Mouse (Mus musculus) ES-Bruce4 (cell line): ENCODE results near the gene Serpina9. TPM values are rescaled to one million over a fixed set of nuclear protein-coding genes. Genes with fewer than 3 reads are reported as not detected.

Source experiments
- H3K27ac ChIP-seq: 2 replicates; pipeline ENCODE4 v1.5.1; 2012; ENCODE audit warnings: low read length, inconsistent platforms; ENCODE audit not compliant: insufficient read depth
- H3K27me3 ChIP-seq: 2 replicates; pipeline ENCODE4 v1.6.1; 2012; ENCODE audit warnings: mild to moderate bottlenecking, low read length, inconsistent platforms; ENCODE audit not compliant: control insufficient read depth, poor library complexity, insufficient read depth, severe bottlenecking
- H3K36me3 ChIP-seq: 2 replicates; pipeline ENCODE4 v1.6.1; 2012; ENCODE audit warnings: inconsistent platforms, mild to moderate bottlenecking, low read length, moderate library complexity; ENCODE audit not compliant: control insufficient read depth, poor library complexity, insufficient read depth, severe bottlenecking
- H3K4me1 ChIP-seq: one replicate; pipeline ENCODE4 v1.8.1; 2011; ENCODE audit warnings: low read length; ENCODE audit not compliant: control insufficient read depth, insufficient read depth
- H3K4me3 ChIP-seq: 2 replicates; pipeline ENCODE4 v1.5.1; 2011; ENCODE audit warnings: low read depth, mild to moderate bottlenecking, low read length
- H3K9ac ChIP-seq: 2 replicates; pipeline ENCODE4 v1.6.1; 2012; ENCODE audit warnings: low read depth, mild to moderate bottlenecking, inconsistent platforms; ENCODE audit not compliant: poor library complexity, severe bottlenecking
- H3K9me3 ChIP-seq: replicated peaks from 2 replicates; pipeline ENCODE4 v1.6.1; 2012; ENCODE audit warnings: mild to moderate bottlenecking, low read length, inconsistent platforms; ENCODE audit not compliant: control insufficient read depth, poor library complexity, insufficient read depth, severe bottlenecking
- CTCF ChIP-seq: IDR thresholded peaks from one replicate; pipeline ENCODE4 v1.8.1; 2011; ENCODE audit warnings: low read depth, low read length
- EP300 ChIP-seq: IDR thresholded peaks from 2 replicates; pipeline ENCODE4 v1.6.1; 2011; ENCODE audit warnings: low read depth, low read length; ENCODE audit not compliant: insufficient read depth
- POLR2A ChIP-seq: IDR thresholded peaks from one replicate; pipeline ENCODE4 v1.8.1; 2011; ENCODE audit warnings: low read length; ENCODE audit not compliant: insufficient read depth
- polyA plus RNA-seq: library from polyadenylated mRNA; stranded (reverse); fragments of >200 nt; gene quantifications from 2 replicates; pipeline ENCODE4 v1.2.4, GENCODE M21; 2011; ENCODE audit warnings: low read depth; ENCODE audit not compliant: missing spikeins, insufficient read depth, insufficient read length

The Serpina9 gene
- polyA plus RNA-seq, 1 experiment = not detected

- no peak overlapping the region for H3K27ac ChIP-seq
These were observed 35.7 kb downstream of the Serpina9 start for GRCm38 (mm10) chr12:103977846-103978245.

GRCm38 (mm10) chr12:103977060-103977459 is 36.5 kb downstream of the Serpina9 start:
- H3K4me1 ChIP-seq = no peaks in the 10 kb centered on the region
- no peaks in the 10 kb centered on the region for H3K27me3 ChIP-seq
- H3K4me3 ChIP-seq = no peak overlapping the region
- H3K9ac ChIP-seq = no peak overlapping the region
- no peaks in the 10 kb centered on the region for H3K36me3 ChIP-seq
- H3K9me3 ChIP-seq = no peaks in the 10 kb centered on the region; the same call in 1 of the 2 replicates
- H3K27ac ChIP-seq = no peak overlapping the region
- no peak for TF ChIP-seq CTCF

More at GRCm38 (mm10) chr12:103977846-103978245, 35.7 kb downstream of the Serpina9 start:
- peak; percentile 85 for TF ChIP-seq CTCF
- TF ChIP-seq EP300 = no peak
- no peak for TF ChIP-seq POLR2A
- Histone ChIP-seq H3K4me1 (no peaks in the 10 kb centered on the region), H3K36me3 (no peaks in the 10 kb centered on the region), H3K4me3 (no peak overlapping the region), H3K9me3 (no peaks in the 10 kb centered on the region; the same call in 1 of the 2 replicates), H3K9ac (no peak overlapping the region), H3K27me3 (no peaks in the 10 kb centered on the region)

DNA sequence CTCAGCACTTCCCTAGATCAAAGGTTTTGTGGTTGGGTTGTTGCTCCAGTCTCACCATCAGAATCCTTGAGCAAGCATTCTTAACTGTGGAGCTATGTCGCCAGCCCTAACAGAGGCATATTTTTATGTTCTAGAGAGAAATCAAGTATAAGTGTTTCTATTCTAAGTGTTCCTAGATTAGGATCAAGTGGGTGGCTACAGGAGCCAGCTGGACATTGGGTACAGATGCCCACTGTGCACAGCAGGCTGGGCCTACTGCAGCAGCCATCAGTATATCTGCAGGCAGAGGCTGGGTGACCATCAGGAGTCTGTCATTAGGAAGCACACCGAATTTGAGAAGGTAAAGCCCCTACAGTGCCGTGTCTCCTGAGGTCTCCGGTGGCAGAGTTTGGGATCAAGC is 42.5 kb downstream of the Serpina9 start:
- Histone ChIP-seq H3K4me1 (no peaks in the 10 kb centered on the region), H3K9me3 (no peaks in the 10 kb centered on the region), H3K27ac (no peak overlapping the region), H3K4me3 (no peak overlapping the region), H3K27me3 (no peaks in the 10 kb centered on the region), H3K9ac (no peak overlapping the region), H3K36me3 (no peaks in the 10 kb centered on the region)
- TF ChIP-seq POLR2A (no peak), CTCF (no peak), EP300 (no peak)

DNA sequence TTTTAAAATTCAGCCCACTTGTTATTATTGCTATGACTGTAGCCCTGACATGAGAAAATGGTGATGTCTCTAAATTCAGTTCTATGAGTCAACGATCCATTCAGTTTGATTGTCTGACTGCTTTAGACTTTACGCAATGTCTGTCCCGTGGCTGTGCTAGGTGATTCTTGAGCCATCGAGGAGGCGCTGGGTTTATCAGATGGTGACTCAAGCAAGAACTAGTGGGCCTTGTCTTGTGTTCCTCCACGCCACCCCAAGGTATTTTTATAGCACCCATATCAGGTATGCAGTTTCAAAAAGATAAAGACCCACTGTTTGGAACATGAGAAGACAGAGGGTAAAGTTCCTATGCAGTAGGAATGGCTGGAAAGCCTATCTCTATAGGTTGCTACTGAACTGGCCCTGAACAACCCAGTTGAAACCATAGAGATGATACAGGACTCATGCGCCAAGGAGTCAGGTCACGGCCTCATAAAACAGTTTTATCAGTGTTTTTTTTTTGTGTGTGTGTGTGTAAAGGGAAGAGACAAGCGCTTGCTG is 43.9 kb downstream of the Serpina9 start:
- no peaks in the 10 kb centered on the region for H3K4me1 ChIP-seq
- no peaks in the 10 kb centered on the region for H3K36me3 ChIP-seq
- no peak overlapping the region for H3K27ac ChIP-seq
- no peak overlapping the region for H3K9ac ChIP-seq
- no peak for TF ChIP-seq EP300
- TF ChIP-seq POLR2A = no peak
- TF ChIP-seq CTCF = no peak
- H3K4me3 ChIP-seq = no peak overlapping the region
- H3K27me3 ChIP-seq = no peaks in the 10 kb centered on the region
- H3K9me3 ChIP-seq = no peaks in the 10 kb centered on the region

DNA sequence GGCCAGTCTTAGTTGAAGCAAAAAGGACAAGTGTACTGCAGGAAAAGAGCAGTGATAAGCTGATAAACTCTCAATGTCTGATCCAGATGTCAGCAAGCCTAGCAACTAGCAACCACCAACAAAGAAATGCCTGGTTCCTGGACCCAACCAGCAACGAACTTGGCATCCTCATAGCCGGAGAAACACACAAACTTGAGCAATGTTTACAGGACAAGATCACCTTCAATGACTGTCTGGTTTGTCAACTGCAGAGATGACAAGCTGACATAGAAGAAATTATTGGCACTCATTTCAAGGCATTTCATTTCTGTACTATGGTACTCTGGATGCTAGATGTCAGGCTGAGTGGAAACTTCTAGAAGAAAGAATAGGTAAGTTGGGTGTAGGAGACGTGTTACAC is 46.8 kb downstream of the Serpina9 start:
- Histone ChIP-seq H3K27me3 (no peaks in the 10 kb centered on the region), H3K27ac (no peak overlapping the region), H3K4me1 (no peaks in the 10 kb centered on the region), H3K4me3 (no peak overlapping the region), H3K36me3 (no peaks in the 10 kb centered on the region), H3K9me3 (no peaks in the 10 kb centered on the region), H3K9ac (no peak overlapping the region)
- no peak for TF ChIP-seq EP300
- TF ChIP-seq CTCF = no peak
- no peak for TF ChIP-seq POLR2A

GRCm38 (mm10) chr12:103963288-103963687 is 50.3 kb downstream of the Serpina9 start:
- Histone ChIP-seq H3K27ac (no peak overlapping the region), H3K4me1 (no peaks in the 10 kb centered on the region), H3K4me3 (no peak overlapping the region), H3K27me3 (no peaks in the 10 kb centered on the region), H3K9me3 (no peaks in the 10 kb centered on the region), H3K36me3 (no peaks in the 10 kb centered on the region), H3K9ac (no peak overlapping the region)
- no peak for TF ChIP-seq POLR2A
